Mouse (Mus musculus) thymus, adult 2 months (tissue): ENCODE results near the gene Tnfrsf19.

Source experiments
- CTCF ChIP-seq: fragments of 200-500 bp; IDR thresholded peaks from 2 replicates; pipeline ENCODE4 v1.5.1; 2012; ENCODE audit warnings: mild to moderate bottlenecking, control low read depth, low read length, moderate library complexity, borderline replicate concordance; ENCODE audit not compliant: control insufficient read depth, poor library complexity, insufficient read depth; ENCODE audit errors: extremely low read depth
- POLR2A ChIP-seq: fragments of 200-500 bp; IDR thresholded peaks from 2 replicates; pipeline ENCODE4 v1.6.1; 2012; ENCODE audit warnings: mild to moderate bottlenecking, low read length, control low read depth, moderate library complexity; ENCODE audit not compliant: control insufficient read depth, poor library complexity, insufficient read depth; ENCODE audit errors: extremely low read depth

- TF ChIP-seq POLR2A, result no peak
- TF ChIP-seq CTCF, result no peak
Measured at GRCm38 (mm10) chr14:60993506-60993905, 52.8 kb downstream of the Tnfrsf19 start.
